Comparison of ENCODE assay signal across 17 mouse cellular contexts in genomic region chr2:32512592-32512991, GRCm38 (mm10).
"Had no signal": no experiment of that assay in that cellular context is flagged by ENCODE, and none has a peak within 500 bp of the region (broad histone marks: within the 10 kb centered on the region; RNA-seq: fewer than 3 reads in every experiment).

No protein-coding gene starts in this region.

- DNase-seq: gastrocnemius, adult 2 months; gastrocnemius, postnatal 10 days; gastrocnemius, postnatal 25 days; heart, adult 18-20 months; heart, postnatal 10 days; heart, postnatal 4 days; kidney, adult 11 months; kidney, adult 2 months; kidney, adult 9 months; kidney, postnatal 14 days; kidney, postnatal 36 days; layer of hippocampus, adult 9-11 months; layer of hippocampus, postnatal 36 days; left cerebral cortex, postnatal 4 days had no signal

- ATAC-seq: hindbrain, embryonic 16.5 days; intestine, embryonic 16.5 days; liver, embryonic 12.5 days had no signal
